Mouse (Mus musculus) olfactory bulb, adult 2 months (tissue): ENCODE results near the gene Slc17a7.

ENCODE experiments used
- CTCF ChIP-seq: fragments of 200-500 bp; IDR thresholded peaks from 2 replicates; pipeline ENCODE4 v1.5.1; 2012; ENCODE audit warnings: low read depth, mild to moderate bottlenecking, low read length, moderate library complexity; ENCODE audit not compliant: insufficient read depth
- POLR2A ChIP-seq: fragments of 200-500 bp; IDR thresholded peaks from 2 replicates; pipeline ENCODE4 v1.6.1; 2012; ENCODE audit warnings: mild to moderate bottlenecking, low read depth, low read length, moderate library complexity; ENCODE audit not compliant: insufficient read depth

- TF ChIP-seq CTCF (no peak), POLR2A (no peak)
Observed at GRCm38 (mm10) chr7:45213708-45214107, 50.0 kb downstream of the Slc17a7 start.
